Mouse (Mus musculus): ENCODE data around the gene Reep1. TPM values are rescaled to one million over a fixed set of nuclear protein-coding genes. Genes with fewer than 3 reads are reported as not detected.

Gene Reep1
- total RNA-seq (2015) (0.32 and 1.1 TPM in 2 replicates), total RNA-seq (2017) (0.71 and 1.0 TPM in 2 replicates)

DNA sequence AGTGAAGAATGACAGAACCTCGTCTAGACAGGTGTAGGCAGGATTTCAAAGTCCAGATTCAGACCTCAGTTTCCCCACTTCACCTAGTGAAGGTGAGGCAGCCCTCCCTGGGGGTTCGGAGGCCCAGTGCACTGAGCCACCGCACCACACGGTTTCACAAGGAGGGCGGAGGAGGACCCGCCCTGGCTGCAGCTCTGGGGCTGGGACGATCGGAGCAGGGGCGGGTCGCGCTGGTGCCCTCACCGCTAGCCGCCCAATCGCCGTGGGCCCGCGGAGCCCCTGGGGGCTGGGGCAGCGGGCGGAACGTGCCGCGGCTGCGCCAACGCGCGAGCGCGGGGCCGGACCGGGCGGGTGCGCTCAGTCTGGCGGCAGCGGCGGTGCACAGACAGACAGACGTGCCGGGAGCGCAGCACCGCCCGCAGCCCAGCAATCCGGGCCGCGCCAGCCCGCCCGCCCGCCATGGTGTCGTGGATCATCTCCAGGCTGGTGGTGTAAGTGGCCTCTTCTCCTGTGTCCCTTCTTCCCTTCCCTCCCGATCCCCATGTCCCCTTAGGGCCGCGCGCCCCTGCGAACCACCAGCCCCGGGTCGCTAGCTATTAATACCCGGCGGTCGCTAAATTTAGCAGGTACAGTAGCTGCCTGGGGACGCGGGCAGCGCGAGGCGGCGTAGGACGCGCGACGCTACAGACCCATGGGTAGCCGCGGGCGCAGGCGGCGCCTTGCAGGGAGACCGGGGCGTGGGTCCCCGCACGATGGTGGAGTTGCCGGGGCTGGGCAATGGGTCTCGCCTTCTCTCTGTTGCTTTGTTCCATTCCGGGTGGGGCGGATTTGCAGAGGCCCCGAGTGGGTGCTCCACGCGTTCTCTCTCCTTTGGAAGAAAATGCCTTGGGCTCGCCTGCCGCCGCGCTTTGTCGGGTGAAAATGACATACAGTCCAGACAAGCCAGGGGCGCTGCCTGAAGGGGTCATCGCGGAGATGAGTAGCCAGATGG, at the start of gene Reep1:
TSS of gene Reep1 (plus strand) at position 51 of the 991 bp plus-strand sequence.
- ATAC-seq (replicated peaks; ENCODE audit: poor library complexity) = peak; percentile 82

DNA sequence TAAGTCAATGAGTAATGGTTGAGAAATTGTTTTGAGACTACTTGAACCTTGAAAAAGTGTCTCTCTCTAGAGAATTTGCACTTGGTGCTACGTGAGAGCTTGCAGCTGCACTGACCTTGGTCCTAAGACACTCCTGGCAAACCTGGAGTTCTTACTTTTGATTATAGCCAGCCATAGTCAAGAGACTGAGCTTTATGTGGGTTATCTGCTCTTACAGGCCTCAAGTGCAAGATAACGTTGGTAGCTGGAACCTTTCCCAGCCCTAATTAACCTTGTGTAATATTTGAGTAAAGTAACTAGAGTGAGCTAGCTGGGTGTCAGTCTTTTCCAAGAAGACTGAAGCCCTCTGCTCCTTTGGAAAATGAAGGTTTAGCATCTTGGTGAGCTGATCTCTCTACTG, 49.1 kb upstream of the Reep1 start:
- peak; percentile 50 for ATAC-seq (replicated peaks; ENCODE audit: poor library complexity)

DNA sequence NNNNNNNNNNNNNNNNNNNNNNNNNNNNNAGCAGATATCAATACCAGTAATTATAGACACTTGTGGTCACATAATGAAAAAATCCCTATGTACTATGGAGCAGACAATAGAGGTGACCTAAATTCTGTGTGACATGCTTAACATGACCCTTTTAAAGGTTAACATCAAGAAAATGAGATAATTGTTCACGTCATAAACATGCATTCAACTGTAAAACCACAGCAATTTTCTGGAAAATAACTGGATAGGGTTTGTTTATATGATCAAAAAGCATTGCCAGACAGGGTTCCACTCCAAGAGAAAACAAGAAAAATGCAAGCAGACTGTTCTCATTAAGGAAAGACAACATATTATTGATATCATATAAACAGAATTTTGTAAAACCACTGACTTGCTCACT, 42.9 kb upstream of the Reep1 start:
- no peak for ATAC-seq (replicated peaks; ENCODE audit: poor library complexity)

DNA sequence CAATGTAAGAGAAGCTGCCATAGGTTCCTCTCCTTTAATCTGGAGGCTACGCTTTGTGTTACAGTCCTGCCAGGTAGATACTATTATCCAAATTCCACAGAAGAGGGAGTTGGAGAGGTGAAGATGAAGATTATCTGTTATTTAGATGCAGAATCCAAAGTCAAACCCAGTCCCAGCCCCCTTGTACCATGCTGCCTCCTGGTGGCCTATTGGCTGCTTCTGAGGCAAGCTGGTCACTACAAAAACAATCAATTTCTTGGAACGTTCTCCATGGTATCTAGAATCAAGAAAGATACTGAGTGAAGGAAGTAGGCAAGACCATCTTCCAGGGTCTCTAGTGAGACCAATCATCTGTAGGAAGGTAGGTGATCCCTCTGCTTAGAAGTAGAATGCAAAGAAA, 34.2 kb upstream of the Reep1 start:
- peak; percentile 50; the same call in 1 of the 2 replicates for ATAC-seq (replicated peaks; ENCODE audit: poor library complexity)

DNA sequence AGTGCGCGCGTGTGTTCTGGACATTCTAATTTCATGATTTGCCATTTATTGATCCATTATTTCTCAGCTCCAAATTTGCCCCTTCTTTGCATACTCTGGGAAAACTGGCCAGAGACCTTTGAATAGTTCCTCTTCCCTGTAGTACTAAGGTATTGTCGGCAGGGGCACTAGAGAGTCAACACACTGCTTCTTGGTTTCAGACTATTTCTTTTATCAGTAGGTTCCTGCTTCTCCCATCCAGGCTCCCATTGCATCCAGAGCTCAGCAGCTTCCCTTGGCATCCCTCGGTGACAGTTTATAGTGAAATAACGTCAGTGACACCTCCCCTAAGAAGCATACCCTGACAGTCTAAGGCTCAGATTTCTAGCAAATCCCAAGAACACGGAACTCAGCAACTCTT, 28.5 kb upstream of the Reep1 start:
- ATAC-seq (replicated peaks; ENCODE audit: poor library complexity) = peak; percentile 66

DNA sequence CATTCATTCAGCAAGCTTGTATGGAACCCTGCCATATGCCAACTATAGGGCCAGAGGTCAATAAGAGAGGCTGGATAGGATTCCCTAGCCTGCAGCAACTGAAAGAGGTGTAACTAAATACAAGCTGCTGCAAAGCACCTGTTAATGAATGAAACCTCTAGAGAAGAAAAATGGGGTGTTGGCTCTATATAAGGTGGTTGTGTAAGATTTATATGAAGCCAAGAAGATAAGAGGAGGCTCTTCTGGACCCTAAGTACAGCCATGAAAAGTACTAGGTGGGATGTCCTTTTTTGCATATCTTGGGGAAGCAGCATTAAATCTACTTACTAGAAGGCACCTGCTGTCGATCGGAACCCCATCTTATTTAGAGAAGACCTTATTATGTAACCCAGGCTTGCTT, 12.2 kb upstream of the Reep1 start:
- ATAC-seq (replicated peaks; ENCODE audit: poor library complexity) = no peak

DNA sequence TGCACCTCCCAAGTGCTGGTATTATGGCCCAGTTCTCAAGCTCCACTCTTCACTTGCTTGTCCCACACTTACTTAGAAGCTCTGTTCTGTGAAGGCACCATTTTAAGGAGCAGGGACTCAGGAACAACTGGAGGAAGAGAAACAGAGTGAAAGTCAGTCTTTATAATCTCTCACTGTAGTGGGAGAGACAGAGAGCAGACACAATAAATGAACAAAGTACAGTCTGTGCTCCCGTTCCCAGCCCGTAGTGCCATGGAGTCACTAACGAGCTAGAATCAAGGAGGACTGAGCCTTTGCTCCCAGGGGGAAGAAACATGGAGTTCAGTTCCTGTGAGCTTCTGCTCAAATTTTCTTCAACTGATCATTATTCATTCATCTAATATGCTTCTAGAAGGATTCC, 11.8 kb upstream of the Reep1 start:
- ATAC-seq (replicated peaks; ENCODE audit: poor library complexity) = no peak

DNA sequence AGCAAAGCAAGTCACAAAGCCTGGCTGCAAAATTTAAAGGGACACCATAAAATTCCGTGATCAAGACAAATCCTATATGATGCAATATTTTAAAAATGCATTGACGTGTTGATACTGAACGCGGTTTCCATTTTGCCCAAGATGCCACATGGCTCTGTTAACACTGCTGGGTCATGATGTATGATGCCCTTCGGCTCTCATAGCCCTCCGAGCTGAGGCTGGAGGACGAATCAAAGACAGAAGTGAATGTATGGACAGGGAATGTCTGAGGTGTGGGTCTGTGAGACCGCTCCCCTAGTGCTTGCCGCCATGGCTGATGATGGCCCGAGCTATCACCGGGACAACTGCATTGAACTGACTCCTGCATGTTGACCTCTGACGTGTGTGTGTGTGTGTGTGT, 490 bp upstream of the Reep1 start:
- ATAC-seq (replicated peaks; ENCODE audit: poor library complexity) = no peak

DNA sequence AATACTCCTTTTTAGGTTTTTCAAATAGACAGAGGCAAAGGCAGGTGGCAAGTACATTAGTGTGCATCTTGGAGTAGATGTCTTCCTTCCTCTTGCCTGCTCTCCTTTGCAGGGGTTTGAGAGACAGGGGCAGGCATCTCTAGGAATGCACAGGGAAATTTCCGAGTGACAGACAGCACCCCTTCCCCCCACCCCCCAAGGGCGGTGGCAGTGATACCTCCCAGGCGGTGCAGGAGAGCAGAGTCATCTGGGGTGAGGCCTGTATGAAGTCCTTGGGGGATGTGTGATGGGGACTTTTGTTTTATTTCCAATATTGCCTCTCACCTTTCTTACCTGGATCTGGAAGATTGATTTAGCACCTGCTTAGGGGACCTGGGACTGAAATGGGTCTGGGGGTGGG, 1.2 kb downstream of the Reep1 start:
- ATAC-seq (replicated peaks; ENCODE audit: poor library complexity) = no peak

DNA sequence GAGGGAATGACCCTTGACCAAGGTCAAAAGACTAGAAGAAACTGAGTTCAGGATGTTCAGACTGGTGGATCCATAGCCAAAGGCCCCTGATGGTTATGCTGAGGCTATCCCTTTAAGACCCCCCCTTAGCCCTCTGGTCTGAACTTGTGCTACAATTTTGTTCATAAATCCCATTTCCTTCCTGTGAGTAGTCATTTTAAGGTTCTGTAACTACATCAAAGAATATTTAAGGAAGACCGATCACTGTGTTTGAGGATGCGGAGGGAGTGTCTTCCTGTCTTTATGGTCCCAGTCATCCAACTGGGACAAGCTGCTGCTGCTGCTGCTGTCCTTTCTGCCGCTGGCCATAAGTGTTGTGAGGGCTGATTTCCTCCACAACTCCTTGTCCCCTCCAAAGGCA, 3.0 kb downstream of the Reep1 start:
- ATAC-seq (replicated peaks; ENCODE audit: poor library complexity) = no peak

DNA sequence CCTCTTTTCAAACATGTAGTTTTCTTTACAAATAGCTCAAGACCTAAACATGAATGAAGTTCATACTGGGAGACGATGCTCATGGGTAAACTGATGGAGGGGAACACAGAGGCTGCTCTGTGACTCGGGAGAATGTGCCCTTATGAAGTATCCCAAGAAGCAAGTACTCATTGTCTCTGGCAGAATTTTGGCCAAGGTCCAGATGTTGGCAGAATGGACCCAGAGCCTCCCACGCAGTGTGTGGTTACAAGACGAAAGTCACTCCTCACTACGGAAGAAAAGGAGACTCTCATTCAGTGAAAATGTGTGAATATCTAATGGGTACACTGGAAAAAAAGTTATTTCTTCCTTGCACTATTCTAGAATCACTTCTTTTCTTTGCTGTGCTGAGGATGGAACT, 3.8 kb downstream of the Reep1 start:
- no peak for ATAC-seq (replicated peaks; ENCODE audit: poor library complexity)

DNA sequence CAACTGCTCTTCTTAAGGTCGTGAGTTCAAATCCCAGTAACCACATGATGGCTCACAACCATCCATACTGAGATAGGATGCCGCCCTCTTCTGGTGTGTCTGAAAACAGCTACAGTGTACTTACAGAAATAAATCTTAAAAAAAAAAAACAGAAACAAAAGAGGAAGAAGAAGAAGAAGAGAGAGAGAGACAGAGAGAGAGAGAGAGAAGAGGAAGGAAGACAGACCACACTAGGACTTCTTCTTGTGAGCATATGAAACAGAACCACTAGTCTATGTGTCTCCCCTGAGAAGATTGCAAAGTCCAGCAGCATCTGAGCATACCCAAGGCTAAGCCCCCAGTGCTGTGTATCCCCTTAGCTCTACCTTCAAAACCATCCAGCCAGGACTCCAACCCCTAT, 6.2 kb downstream of the Reep1 start:
- peak; percentile 58 for ATAC-seq (replicated peaks; ENCODE audit: poor library complexity)

DNA sequence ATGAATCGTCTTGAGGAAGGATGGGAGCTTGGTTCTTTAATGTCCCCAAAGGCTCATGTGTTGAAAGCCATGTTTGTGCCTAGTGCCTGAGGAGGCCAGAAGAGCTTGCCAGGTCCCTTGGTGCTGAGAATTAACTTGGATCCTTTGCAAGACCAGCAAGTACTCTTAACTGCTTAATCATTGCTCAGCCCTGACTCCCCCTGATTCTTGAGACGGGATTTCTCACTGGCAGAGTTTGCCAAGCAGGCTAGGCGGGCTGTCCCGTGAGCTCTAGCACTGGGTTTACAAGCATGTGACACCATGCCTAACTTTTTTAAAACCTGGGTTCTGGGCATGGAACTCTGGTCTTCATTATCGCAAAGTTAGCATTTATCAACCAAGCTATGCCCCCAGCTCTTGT, 7.6 kb downstream of the Reep1 start:
- ATAC-seq (replicated peaks; ENCODE audit: poor library complexity) = no peak

DNA sequence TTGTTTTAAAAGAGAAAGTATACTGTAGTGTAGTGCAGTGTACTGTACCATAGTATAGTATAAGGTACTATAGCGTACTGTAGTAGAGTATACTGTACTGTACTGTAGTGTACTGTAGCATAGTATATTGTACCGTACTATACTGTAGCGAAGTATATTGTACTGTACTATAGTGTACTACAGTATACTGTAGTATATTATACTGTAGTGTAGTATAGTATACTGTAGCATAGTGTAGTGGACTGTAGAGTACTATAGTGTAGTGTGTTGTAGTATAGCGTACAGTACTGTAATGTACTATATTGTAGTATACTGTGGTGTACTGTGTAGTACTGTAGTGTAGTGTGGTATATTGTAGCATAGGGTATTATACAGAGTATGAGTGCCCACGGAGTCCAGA, 9.1 kb downstream of the Reep1 start:
- ATAC-seq (replicated peaks; ENCODE audit: poor library complexity) = no peak

DNA sequence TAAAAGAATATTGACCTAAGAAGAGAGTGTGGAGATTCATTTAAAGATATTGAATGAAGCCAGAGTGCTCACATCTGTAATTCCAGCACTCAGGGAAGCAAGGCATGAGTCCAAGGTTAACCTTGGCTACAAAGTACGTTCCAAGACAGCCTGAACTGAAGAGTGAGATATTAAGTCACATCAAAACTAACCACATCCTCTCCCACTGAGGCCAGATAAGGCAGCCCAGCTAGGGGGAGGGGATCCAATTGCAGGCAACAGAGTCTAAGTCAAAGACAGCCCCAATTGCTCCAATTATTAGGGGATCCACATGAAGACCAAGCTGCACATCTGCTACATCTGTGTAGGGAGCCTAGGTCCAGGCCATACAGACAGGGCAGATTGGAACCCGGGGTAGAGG, 11.0 kb downstream of the Reep1 start:
- ATAC-seq (replicated peaks; ENCODE audit: poor library complexity) = peak; percentile 65; the same call in 1 of the 2 replicates

DNA sequence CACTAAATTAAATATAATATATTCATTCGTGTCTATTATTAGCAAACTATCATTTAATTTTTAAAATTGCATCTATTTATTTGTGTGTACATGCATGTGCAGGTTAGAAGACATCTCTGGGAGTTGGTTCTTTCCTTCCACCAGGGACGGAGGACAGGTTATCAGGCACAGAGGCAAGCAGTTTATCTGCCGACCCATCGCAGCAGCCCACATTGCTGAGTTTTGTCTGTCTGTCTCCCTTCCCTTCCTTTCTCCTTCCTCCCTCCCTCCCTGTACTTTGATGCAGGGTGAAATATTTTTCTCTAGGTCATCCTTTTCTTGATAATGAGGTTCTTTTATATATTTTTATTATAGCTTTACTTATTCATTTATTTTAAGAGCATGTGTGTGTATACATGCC, 11.9 kb downstream of the Reep1 start:
- no peak for ATAC-seq (replicated peaks; ENCODE audit: poor library complexity)

DNA sequence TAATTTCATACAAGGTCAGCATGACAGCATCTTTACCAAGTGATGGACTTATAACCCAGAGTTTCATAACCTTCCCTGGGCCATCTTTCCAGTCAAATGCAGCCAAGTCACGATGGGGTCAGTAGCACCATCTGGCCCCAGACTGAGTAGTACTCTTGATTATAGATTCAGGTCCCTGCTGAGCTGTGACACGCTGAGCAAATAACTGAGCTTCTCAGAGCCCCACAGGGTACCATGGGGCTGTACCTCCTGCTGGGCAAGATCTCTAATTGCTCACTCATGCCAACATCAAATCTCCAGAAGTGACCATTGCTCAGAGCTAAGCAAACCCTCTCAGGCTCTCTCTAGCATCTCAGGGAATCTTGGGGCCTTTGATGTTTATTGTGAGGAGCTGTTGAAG, 15.6 kb downstream of the Reep1 start:
- ATAC-seq (replicated peaks; ENCODE audit: poor library complexity) = no peak

DNA sequence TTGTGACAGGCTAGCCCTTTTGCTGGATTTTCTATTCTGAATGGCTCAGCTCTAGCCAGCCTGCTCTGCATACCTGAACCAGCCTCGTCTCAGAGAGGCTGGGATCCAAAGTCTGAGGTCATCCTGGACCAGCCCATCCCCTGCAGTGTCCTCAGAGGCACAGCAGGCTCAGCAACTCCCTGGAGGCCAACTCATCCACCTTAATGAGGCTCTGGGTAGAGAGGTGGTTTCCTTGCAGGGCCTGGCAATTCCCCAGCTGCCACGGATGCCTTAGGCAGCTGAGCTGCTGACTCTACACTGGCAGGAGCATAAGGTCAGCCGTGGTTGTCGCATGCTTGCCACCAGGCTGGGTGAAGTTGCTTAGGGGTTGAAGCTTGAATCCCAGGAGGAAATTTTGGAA, 16.2 kb downstream of the Reep1 start:
- ATAC-seq (replicated peaks; ENCODE audit: poor library complexity) = no peak

DNA sequence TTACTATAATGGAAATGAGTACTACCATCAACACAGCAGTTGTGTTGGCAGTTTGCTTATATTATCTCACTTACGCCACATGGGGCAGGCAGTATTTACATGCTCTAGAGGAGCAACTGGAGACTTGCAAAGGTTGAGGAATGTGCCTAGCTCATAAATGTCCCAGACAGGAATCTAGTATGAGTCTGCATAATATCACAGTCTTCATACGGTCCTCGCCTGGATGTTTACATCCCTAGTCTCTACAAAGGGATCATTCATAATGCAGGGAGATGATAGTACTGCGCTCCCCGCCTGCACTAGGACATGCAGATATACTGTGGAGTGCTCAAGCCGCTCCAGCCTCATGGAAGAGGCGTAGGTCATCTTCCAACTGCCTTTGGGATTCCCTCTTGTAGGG, 19.3 kb downstream of the Reep1 start:
- no peak for ATAC-seq (replicated peaks; ENCODE audit: poor library complexity)

DNA sequence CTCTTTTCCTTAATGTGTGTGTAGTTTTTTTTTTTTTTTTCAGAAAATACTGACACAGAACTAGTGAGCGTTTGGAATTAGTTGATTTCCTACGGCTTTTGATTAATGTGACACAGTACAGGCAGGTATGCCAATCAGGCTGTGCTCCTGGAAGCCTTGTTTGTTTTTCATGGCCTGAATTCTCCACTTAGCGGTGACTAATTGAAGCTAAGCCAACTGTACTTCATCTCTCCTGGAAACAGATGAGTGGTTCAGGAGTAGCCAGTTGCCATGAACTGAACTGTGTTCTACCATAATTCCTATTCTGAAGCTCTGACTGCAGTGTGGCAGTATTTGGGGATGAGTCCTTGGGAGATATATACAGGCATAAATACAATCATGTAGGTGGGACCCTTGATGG, 20.9 kb downstream of the Reep1 start:
- no peak for ATAC-seq (replicated peaks; ENCODE audit: poor library complexity)

DNA sequence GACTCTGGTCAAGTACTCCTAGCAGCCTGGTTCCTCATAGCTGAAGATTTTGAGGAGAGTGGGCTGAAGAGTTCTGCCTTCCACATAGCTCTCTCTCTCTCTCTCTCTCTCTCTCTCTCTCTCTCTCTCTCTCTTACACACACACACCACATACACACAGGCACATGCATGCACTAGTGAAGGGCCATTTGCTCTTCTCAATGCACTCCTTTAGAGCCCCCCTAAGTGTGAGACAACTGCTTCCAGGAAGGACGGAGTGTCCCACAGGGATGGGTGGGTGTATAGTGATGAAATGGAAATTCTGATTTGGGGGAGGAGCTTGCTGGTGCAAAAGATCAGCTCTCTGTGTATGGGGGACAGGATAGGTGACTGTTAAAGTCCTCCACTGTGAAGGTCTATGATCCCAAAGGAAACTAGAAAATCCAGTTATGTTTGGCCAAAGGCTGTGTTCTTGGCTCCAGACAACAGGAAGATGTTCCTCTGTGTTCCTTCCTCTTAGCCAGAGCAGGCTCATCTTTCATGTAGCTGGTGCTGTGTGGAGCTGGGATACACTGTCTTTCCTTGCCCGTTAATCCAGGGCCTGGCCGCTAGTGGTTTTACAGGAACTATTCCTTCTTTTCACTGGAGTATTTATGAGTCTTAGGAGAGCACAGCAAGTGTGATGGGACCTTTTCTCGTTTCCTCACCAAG, 27.7 kb downstream of the Reep1 start:
- ATAC-seq (replicated peaks; ENCODE audit: poor library complexity) = peak; percentile 12; the same call in 1 of the 2 replicates

DNA sequence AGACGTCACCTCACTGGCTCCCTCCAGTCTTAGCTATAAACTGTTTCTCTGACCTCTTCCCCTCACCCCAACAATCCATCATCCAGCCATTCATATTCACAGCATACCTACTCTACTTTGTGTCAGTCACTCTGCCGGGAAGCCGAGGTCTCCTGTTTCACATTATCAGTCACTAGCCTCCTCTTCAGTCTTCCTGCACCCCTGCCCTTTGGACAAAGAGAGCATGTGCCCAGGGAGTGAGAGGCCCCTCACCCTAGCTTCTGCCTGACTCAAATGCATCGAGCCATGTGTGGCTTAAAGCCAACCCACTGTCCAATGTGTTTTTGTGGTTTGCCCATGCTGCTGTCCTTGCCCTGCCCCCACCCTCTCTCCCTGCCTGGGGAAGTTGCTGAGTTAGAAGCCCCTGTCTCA, 28.2 kb downstream of the Reep1 start:
- ATAC-seq (replicated peaks; ENCODE audit: poor library complexity) = peak; percentile 63
